Mouse (Mus musculus) right cerebral cortex, postnatal 25 days (tissue): ENCODE measurements around the gene Mta2.
"Not testable (repeated sequence)": the region's sequence is repeated elsewhere in the genome, so short reads cannot be mapped to it uniquely, and the experiment has no call there.

Experiments
- DNase-seq: peaks from one replicate; pipeline ENCODE4 v3.0.0; 2022

Mta2 gene

DNA sequence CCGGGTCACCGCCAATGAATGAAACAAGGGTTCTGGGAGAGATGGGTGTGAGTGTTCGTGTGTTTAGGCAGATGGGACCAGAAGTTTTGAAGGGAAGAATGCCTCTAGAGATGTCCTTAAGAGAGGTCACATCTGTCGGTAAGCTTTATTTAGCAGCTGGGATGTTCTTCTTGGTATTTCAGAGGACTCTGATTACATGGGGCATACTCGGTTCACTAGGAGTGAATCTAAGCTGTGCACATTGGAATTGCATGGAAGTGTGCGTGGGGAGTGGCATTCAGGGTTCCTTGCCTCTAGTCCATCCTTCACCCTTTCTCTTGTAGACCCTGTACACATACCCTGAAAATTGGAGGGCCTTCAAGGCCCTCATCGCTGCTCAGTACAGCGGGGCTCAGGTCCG lies 26.2 kb downstream of the Mta2 start:
- DNase-seq, result no peak

DNA sequence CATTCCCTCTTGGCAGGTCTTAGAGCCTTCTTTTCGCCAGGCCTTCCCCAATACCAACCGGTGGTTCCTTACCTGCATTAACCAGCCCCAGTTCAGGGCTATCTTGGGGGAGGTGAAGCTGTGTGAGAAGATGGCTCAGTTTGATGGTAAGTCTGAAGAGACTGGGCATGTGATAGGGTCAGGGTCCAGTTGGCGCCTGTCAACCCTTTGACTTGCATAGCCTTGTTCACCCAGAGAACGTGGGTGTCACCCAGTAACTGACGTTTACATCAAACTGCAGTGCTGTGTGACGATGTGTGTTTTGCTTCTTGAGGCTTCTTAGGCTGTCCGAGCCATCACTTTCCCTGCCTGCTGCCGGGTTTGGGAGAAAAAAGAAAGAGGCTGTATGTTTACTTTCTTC lies 30.8 kb downstream of the Mta2 start:
- not testable (repeated sequence) for DNase-seq

DNA sequence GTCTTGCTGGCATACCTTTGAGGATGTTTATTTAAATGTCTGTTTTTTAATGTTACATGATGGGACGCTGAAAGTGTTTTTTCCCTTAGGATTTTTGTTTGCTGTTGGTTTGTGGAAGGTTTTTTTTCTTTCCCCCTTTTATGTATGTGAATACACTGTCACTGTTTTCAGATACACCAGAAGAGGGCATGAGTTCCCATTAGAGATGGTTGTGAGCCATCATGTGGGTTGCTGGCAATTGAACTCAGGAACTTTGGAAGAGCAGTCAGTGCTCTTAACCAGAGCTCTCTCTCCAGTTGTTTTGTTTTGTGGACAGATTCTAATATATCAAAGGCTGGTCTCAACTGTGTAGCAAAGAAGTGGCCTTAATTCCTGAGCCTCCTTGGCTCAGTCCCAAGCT lies 33.0 kb downstream of the Mta2 start:
- DNase-seq, result no peak

DNA sequence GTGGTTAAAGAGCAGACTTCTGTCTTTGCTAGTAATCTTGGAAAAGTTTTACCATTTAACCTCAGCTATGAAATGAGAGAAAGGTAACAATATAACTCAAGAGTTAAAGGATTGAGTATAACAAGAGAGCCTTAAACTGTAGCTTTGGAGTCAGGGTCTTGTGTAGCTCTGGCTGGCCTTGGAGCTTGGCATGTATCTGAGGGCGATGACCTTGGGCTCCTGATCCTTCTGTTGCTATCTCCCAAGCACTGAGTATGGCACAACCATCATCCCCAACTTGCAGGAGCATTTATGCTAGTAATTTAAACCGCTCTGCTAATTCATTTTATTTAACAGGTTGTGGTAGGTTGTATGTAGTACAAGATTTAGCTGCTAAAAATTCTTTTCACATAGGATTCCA lies 33.8 kb downstream of the Mta2 start:
- no peak for DNase-seq

DNA sequence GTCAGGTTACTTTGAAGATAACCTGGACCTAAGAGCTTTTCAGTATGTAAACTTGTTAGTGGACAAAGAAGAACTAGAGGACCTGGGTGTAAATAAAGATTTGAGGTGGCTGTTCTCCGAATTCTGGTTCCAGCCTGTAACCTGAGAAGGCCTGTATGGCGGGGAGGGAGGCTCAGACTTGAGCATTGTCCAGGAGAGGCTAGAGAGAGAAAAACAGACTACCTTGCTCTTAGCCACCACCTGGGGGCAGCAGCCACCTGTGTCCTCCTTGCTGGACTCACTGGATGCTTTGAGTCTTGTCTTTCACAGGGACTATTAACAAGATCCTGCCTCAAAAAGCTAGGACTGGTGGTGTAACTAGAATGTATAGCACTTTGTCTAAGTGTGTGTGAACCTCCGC lies 34.9 kb downstream of the Mta2 start:
- DNase-seq, result no peak

DNA sequence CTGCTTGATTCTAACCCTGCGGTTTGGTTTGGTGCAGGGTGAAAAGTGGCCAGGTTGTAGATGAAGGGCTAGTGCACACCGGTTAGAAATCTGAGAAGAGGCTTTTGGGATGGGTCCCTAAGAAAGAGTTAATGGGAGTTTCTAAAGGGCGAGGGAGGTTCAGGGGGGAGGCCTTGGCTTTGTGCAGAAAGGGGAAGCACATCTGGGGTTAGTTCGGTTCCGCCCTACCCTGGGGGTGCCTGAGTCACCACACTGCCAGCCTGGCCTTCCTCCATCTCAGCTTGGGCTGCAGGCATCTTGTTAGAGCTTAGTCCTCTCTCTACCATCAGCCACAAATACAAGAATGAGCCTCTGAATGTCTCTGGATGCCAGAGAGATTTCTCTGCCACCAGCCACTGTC lies 39.1 kb downstream of the Mta2 start:
- DNase-seq, result no peak

DNA sequence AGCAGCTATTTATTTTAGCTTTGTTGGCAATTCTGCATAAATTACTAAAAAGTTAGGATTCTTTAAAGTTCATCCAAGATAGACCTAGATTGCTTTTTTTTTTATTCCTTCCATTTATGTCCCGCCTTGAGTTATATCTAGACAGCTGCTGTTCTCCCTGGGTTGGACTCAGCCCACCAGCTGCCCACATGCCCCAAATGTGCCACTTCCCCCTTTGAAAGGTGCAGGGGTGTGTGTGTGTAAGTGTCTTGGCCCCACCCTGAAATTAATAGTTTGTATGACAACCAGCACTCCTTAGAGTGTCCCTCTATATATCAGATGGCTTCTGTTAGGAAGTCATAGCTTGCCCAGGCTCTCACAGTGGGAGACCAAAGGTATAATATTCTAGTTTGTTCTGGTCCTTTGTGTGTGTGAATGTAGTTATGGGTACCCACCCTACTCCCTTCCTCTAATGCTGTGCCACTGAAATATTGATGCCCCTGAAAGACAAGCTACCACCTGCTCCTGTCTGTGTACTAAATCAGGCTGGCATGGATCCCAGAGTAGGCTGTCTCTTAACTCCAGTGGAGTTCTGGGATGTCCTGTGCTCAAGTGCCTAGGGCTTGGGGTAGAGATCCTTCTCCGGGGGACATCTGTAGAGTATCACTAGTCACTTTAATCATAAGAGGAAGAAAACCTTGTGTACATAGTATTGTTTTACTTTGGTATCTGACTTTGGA lies 39.9 kb downstream of the Mta2 start:
- no peak for DNase-seq

DNA sequence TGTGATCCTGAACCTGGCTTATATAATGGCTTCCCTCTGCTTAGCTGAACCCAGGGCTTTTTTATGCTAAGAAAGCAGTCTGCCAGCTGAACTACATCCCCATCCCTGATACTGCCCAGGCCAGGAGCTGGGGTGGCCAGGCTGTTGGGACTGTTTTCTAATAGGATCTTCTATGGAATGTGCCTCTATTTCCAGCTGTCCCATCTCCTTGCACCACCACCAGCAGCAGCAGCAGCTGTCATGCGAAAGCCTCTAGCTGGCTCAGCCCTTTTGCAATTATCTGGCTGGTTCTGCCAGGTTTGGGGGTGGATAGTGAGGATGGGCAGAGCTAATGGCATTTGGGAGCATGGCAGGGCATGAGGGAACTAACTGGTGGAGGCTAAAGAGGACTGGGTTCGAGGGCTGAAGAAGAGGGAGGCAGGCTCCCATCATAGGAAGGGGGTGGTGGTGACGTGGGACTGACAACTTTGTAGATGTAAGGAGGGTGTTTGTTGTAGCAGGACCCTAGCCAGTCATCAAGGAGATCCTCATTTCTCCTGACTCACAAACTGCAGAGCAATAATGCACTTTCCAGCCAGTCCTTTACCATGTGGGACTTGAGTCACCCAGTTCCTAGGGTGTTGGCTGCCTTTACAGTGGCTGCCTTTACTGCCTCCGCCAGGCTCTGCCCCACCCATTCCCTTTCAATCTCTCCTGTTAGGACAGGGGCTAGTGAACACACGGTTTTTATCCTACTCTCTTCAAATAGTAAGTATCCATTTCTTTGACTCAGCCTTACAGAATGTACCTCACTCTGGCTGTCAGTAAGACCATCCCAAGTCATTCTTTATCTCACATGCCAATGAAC lies 40.9 kb downstream of the Mta2 start:
- no peak for DNase-seq

DNA sequence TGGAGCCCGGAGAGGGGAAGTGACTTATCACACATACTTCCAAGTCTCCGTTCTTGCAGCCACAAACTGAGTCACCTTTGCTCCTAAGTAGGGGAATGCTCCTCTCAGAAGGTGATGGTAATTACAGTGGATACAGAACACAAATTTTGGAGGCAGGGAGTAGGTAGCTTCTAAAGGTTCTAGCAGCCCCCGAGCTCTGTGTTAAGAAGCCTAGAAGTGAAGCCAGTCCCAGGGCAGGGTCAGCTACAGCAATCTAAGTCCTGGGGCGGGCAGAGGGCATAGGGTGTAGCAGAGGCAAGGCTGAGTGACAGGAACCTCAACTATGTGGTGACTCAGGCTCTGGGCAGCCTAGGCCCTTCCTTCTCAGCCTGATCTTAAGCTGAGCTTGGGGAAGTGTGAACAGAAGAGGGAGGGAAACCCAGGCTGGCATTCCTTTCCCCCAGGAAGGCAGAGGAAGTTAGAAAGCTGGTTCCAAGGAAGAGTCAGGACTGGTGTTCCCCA lies 41.5 kb downstream of the Mta2 start:
- no peak for DNase-seq

DNA sequence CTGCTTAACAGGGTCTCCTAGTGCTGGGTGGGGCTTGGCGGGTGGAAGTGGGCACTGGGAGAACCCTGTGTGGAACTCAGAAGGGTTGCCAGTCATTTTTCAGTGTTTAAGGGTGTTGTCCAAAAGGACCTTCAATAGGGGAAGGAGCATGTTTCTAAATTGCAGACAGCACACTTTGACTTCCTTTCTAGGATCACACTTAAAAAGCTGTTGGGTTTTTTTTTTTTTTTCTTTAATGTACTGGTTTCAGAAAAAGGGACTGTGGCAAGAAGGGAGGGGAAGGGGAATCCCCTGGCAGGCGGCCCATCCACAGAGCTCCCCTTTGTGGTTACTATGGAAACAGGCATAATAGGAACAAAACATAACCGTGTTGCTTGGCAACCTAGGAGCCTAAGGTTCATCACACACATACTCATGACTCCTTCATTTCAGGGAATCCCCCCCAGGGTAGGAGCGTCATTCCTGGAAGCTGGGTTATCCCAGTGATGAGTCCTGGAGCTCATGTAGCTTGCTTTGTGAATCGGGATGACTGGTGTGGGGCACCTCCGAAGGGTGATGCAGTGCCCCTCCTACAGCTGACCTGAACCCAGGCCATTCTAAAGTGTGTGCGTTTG lies 42.7 kb downstream of the Mta2 start:
- DNase-seq, result no peak

DNA sequence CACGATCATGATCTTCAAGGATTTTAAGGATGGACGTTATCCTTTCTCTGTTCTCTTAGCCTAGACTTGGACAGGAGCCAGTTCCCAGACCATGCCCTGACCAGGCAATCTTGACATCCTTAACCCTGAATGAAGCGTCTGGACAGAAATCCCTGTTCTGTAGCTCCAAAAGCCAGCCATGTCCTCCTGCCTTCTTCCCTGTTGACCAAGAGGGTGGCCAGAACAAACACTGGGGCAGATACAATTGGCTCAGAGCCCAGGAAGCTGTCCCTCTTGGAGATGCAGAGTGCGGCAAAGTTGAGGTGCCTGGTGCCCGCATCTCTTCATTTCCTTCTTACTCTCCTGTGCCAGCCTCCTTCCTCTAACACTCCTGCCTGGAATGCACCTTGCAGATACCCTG lies 44.2 kb downstream of the Mta2 start:
- no peak for DNase-seq

DNA sequence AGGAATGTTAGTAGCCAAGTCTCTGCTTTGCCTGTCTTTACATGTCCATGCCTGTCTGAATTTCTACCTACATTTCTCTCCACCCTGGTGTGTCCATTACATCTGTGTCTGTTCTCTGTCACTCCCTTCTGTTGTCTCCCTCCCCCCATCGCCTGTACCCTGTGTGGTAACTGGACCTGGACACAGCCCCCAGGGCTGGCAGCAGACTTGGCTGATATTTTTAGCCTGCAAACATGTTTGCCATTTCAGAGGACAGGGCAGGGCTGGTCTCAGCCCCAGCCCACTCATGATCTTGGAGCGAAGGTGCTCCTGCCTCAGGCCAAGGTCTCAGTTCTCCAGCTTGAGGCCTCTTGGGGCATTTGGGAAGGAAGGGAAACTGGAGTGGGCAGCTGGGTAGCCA lies 46.1 kb downstream of the Mta2 start:
- no peak for DNase-seq

DNA sequence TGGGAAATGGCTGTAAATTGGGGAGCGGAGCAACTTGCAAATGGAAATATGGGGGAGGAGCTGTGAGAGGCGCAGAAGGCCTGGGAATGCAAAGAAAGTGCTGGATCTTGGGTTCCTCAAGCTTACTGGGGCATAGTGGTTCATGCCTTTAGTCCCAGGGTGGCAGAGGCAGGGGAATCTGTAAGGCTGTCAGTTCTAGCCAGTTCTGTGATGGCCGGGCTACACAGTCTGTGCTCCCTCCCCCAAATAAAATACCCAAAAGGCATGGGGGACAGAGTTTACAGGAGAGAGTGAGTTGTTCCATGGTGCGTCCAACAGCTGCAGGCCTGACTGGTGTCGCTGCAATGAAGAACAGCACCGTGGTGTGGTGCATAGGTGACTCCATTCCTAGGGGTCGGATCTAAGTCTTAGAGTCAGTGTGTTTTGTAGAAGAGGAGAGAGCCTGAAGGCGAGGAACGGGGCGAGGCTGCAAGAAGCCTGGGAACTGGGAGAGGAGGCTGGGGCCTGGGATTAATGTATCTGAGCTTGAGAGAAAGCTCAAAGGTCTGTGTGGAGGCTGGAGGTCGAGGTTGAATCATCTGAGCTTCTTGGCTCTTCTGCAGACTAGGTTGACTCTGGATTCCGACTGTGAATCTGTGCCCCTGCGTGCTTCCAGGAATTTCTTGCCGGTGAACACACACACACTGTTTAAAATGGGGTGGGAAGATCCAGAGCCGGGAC lies 46.8 kb downstream of the Mta2 start:
- DNase-seq, result no peak

DNA sequence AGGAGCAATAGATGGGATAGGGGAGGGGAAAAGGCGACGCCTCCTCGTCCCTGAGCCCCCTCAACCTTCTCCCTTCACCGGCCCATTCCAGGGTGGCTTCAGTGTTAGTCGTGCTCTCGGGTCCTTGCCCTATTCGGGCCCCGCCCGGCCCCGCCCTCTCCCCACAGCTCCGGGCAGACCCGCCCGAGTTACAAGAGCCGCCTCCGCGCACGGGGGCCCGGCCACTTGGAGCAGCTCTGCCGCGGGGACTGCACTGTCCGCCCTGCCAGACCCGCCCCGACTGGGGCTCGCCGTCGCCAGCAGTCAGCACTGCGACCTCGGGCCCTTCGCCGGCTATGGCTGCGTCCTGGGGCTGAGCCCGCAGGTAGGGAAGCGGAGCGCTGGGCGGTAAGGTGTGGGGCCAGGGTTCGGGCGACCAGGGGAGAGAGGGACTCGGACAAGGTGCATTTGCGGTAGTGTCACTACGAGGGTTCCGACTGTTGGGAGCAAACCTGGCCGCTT lies 47.4 kb downstream of the Mta2 start, which contains the start of gene Ahnak:
Gene Ahnak, plus strand, starts transcription at position 219 of the 501 bp plus-strand sequence.
- no peak for DNase-seq

DNA sequence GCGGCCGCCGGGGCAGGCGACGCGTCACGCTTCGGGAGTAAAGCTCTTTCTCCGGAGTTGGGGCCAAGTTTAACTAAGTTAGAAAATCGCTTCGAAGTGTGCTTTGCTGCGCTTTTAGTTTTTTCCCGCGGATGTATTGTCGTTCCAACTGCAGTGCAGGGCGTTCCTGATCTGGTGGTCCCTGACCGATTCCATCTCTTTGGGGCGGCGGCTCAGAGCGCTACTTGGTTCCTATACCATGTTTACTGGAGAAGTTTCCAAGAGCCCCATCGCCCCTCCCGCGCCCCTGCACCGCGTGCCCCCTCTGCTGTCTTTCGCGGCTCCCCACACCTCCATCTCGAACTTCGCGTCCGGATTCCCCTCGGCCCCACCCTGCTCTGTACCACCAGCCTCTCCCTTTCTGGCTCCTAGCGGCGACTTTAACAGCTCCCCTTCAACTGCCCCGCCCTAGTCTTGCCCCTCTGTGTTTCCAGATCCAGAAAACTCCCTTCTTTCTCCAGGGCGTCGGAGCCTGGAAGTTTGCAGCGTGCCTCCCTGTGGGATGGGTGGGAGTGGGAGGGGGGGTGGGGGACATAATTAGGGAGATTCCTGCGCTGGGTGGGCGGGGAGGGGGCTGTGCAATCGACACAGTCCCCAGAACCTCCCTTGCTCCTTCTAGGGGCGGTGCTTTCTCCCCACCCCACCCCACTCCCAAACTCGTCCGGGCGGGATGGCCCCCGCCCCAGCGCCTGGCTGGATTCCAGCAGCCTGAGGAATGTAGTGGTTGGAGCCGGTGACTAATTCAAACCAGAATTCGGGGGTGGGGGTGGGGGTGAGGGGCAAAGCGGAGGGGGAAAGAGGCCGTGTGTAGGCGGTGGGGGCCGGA lies 48.1 kb downstream of the Mta2 start:
- no peak for DNase-seq

DNA sequence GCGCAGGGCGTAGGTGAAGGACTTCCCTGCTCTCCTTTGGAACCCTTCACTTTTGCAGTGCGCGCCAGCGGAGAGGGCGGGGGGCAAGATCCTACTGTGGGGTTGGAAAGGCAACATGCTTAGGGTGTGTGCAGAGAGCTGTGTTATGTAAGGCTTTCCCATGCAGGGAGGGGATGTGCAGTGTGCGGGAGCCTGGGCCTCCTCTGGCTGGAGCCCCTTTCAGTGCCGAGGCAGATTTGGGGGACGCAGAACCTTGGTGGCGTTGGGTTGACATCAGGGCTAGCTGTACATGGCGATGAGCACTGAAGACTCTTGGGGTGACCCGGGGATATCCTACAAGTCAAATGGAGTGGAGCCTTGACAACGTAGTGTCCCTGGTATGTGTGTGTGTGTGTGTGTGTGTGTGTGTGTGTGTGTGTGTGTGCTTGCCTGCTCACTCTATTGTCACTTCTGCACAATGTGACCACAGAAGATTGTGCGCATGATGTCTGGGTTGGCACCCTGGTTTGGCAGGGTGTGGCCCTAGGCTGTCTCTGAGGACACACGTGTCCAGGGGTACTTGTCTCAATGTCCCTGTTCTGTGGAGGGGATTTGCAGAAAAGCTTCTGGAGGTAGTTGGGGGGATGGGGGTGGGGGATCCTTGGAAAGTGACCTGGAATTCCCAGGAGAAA lies 48.9 kb downstream of the Mta2 start:
- DNase-seq, result no peak

DNA sequence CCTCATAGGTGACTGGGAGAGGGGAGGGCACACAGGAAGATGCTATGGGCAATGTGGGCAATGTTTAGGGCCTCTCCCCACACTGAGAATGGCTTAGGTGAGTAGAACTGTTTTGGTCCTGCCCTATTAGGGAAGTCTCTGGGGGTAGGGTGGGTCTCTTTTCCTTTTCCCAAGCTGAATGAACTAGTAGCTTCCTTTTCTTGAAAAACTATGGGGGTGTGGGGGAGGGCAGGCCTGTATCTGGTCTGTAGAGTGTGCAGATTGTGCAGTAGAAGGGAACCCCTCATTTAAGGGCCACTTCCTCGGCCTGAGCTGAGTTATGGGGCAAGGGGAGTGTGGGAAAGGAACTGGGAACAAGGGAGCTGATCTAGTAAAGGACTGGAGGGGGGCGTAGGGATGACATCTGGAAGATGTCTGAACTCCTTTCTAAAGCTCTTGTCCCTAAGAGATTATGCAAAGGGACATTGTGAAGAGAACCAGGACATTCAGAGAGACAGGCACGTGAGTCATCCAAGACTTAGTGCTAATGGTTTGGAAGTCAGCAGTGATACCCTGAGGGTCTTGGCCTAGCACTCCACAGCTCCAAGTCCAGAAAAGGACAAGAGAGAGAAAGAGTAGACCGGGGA lies 49.7 kb downstream of the Mta2 start:
- DNase-seq, result no peak

DNA sequence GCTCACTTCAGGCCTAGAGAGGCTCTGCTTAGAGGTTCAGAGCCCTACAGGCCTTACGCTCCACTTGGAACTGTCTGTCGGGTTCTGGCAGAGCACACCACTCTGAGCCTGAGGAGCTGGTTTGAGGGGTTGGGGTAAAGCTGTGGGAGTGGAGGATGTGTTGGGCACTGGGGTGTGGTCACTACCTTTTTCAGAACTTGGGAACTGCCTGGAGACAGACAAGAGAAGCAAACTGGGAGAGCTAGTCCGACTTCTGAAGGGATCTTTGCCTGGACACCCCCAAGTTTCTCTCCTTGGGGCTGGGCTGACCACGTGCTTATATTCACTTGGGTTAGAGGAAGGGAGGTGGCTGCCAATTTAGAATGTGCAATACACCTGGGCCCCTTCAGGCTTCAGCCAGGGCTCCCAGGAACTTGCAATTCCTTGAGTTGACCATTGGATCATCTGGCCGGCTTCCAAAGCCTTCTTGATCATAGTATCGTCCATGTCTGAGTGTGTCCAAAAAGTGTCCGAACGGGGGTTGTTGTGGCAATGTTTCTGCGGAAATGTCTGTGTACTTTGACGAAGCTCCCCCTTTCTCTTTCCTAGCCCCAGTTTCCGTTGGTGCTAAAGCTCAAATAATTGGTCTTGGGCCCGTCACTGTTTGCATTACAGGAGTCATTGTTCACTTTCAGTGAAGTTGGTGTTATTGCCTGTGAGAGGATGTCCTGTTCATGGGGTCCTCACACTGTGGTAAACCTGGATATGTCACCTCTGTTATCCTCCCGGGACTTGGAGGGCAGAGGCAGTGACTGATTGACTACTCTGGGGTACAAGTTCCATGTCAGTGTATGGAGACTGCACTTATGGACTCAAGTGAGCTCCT lies 50.4 kb downstream of the Mta2 start:
- DNase-seq, result no peak

DNA sequence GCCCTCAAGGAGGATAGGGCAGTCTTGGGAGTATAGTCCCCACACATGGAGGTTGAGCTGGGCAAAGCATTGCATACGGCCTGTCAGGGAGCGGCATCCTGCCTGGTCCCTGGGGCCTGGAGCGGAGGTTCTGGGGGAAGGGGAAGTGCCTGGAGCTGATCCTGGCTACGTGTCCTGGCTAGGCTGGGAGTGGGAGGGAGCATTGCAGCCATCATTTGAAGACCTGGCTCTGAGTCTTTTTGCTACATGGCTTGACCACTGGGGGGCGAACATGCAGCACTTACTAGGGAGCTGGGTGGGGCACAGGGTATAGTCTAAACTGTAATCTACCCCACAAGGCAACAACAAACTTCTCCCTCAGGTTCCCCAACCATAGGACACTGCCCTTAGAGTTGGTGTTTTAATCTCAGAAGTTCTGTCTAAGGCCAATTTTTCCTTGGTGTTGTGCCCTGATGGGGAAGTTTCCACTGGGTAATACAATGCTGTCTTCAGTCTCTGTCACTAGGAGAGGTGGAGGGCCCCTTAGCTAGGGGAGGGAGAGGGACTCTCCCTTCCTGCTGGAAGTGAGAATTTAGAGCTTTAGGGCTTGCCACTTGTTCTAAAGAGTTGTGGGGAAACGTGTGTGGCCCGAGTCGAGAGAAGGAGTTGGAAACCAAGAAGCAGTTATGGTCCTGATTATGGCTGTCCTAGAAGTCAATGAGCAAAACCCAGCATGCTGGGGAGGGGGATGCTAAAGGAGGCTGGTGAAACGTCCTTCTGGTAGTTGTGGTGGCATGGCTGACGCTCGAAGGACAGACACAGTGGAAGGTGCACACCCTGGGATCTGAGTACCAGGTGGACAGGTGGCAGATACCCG lies 51.3 kb downstream of the Mta2 start:
- peak; percentile 70 for DNase-seq
